Mouse (Mus musculus) heart, postnatal 36 days (tissue): ENCODE results near the gene Chrna10. TPM values are rescaled to one million over a fixed set of nuclear protein-coding genes. Genes with fewer than 3 reads are reported as not detected.

Source experiments
- DNase-seq, 2 experiments: peaks; one replicate each; pipeline ENCODE4 v3.0.0; 2021 to 2022
- intact Hi-C: fragments of 180-260 bp; cut with DNase I; formaldehyde crosslinking; loops from one replicate; pipeline ENCODE4 v1.15.1; 2025
- total RNA-seq, 2 experiments: library from RNA; stranded (reverse); gene quantifications; 2 replicates each; pipeline ENCODE4 v1.2.3; 2021

Gene Chrna10
- total RNA-seq, 2 experiments from 2014 or later: not detected

DNA sequence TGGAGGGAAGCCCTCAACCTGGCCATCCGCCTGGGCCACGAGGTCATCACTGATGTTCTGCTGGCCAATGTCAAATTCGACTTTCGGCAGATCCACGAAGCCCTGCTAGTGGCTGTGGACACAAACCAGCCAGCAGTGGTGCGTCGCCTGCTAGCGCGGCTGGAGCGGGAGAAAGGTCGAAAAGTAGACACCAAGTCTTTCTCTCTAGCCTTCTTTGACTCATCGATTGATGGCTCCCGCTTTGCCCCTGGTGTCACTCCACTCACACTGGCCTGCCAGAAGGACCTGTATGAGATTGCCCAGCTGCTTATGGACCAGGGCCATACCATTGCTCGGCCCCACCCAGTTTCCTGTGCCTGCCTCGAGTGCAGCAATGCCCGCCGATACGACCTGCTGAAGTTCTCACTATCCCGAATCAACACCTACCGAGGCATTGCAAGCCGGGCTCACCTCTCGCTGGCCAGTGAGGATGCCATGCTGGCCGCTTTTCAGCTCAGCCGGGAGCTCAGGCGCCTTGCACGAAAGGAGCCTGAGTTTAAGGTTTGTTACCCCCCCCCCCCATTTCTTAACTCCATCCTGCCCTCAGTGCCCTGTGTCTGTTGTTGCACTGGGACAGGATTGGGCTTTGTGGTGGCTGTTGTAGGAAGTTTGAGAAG, 32.5 kb downstream of the Chrna10 start:
- no peak for DNase-seq
- intact Hi-C loops: no loop called here

DNA sequence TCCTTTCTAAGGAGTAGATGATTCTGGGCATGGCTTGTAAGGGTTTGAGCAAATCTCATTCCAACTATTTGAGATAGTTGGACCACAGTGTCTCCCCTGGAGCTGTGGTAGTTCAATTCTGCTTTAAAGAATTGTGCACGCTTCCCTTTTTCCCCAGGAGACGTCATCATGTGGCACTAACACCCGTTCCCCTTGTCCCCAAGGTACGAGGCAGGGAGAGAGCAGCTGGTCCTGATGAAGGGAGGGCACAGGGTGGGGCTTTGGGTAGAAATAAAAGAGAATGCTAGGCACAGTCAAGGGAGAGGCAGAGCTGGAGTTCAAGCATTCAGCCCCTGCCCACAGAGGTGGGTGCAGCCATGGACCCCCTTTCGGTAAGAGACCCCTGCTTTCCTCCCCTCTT, 33.8 kb downstream of the Chrna10 start, which contains the start of gene Trpc2:
TSS of gene Trpc2 (plus strand) at position 301 of the 400 bp plus-strand sequence.
- DNase-seq: no peak
- intact Hi-C loops: no loop called here

DNA sequence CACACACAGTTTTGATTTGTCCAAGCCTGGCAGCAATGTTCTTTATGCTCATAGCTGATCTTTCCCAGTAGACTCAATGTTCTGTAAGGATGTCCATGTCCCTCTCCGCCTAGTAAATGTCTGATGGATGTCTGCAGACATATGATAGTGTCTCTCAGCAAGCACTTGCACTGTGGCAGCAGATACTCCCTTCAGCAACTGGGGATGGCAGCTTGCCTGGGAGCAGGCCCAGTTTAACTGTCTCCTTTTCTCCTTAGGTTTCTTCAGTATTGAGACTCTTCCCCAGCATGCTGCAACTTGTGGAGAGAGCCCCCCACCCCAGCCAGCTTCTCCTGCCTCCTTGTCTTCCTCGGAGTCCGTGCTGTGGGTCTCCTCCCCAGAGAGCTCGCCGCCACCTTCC, 34.8 kb downstream of the Chrna10 start:
- no peak for DNase-seq
- intact Hi-C loops: no loop called here

DNA sequence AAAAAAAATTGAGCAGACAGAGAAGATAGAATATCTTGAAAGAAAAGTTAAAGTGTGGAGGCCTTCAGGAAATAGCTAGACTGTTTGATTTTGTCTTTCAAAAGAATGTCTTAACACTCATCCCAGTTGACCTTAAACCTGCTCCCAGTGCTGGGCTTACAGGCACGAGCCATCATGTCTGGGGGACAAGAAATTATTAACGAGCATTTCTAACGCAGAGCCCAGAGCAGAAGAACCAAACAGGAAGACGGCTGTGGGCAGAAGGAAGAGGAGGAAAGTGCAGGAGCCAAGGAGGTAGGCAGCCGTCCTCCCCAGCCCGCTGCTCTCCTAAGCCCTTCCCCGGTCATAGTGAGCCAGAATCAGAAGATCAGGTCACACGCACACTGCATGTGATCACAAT, 36.3 kb downstream of the Chrna10 start:
- intact Hi-C loops: no loop called here
- DNase-seq: no peak

DNA sequence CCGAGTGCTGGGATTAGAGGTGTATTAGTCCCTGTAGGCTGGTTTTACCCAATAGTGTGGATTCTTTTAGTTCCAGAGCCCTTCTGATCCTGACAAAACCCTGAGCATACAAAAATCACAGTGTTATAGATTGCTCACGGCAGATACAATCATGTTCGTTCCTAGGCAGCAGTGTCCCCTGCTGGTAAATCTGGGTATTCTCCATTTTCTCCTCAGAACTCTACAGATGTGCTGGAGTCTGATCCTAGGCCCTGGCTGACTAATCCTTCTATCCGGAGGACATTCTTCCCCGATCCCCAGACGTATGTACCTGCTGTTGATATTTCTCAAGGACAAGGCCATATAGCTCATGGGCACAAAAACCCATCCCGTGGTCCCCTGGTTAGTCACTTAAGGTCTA, 38.1 kb downstream of the Chrna10 start:
- intact Hi-C loops: loop anchor here (2.0 to 5.0 kb wide), 2 partner anchors 80 to 421 kb away; no protein-coding TSS in a partner anchor
- peak; percentile 11 to 24 for DNase-seq

DNA sequence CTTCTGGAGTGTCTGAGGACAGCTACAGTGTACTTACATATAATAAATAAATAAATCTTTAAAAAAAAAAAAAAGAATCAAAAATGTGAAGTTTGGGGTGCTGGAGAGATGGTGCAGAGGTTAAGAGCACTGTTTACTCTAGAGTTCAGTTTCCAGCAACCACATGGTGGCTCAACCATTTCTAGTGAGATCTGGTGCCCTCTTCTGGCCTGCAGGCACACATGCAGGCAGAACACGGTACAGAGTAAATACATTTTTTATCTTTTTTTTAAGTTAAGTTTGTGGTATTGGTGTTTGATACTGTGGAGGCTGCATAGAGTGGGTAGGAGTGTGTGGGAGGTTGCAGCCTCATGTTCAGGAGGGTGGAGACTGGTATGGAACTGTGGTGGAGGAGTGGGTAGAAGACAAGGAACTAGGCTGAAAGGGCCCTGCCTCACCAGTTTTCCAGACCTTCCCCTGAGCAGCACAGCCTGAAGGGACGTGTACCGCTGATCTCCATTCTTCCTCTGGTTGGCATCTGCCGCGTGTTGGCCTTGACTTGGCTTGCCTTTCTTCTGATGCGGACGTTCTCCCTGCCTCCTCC, 39.8 kb downstream of the Chrna10 start:
- peak in 1 of 2 experiments; percentile 8 for DNase-seq
- intact Hi-C loops: loop anchor here (5.0 kb wide), 1 partner anchor 420 kb away; no protein-coding TSS in a partner anchor

DNA sequence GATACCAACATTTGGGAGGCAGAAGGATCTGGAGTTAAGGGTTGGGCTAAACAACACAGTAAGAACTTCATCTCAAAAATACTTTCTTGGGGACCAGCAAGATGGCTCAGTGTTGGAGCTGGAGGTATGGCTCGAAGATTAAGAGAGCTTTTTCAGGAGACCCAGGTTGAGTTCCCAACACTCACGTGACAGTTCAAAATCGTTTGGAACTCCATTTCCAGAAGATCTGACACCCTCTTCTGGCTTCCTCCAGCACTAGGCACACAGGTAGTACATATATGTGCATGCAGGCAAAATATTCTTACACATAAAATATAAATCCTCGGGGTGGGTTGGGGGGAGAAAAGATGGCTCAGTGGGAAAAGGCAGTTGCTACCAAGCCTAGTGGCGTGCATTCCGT, 50.3 kb downstream of the Chrna10 start:
- no peak for DNase-seq

DNA sequence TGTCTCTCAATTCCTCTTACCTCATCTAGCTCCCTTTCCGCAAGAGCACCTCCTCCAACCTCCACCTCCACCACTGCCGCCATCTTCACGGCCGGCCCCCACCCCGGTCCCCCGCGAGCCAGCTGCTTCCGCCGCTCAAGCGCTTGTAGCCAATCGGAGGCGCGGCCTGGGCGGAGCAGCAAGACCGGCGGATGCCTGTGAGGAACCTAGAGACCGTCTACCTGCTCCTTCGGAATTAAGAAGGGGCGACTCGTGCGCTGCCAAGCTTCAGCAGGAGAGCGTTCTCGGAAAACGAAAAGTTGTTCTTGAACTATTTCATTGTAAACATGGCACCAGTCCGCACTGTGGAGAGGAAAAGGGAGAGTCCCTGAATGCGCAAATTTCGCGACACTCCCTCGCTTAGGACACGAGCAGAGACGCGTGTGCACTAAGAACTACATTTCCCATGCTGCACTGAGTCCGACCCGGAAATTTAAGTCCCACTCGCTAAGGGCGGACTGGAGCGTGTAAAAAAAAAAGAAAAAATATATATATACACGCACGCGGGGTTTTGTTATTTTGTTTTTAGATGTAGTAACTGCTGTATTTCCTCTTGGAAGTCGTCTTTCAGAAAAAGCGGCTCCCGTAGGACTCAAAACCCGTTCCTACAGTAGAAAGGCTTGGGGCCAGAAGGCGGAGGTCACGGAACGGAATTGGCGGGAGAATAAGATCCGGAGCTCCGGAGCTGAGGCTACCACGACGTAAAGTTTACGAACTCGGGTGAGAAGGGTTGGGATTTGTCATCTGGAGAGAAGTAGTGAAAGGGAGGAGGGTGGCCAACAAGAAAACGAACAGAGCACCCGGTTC, 51.4 kb downstream of the Chrna10 start, which contains the start of the genes Rnf121, Xndc1 and Xntrpc:
TSS of gene Rnf121 (minus strand) at position 424 of the 846 bp plus-strand sequence.
TSS of gene Xndc1 (plus strand) at position 466 of the 846 bp plus-strand sequence.
TSS of gene Xntrpc (plus strand) at position 668 of the 846 bp plus-strand sequence.
- intact Hi-C loops: loop anchor here (2.0 kb wide), 1 partner anchor 130 kb away; the partner anchor contains the start of gene Numa1
- DNase-seq: peak; percentile 90 to 94

More for the DNA sequence above, 50.3 kb downstream of the Chrna10 start:
- intact Hi-C loops: no loop called here

DNA sequence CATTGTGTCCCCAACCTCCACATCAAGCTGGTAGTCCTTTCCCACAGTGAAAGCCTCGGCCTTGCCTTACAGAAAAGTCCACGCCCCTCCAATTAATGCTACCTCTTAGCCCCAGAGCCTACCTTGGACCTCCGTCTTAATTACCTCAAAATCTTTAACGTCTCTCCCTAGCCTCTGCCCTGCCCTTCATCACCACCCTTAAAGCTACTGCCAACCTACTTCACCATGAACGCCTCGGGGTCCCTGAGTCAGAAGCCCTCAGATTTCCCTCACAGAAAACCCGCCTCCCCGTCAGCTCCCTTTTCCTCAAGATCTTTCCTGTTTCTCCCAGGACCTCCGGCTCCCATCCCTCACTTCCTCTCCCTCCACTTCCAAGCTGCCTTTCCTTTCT, 52.0 kb downstream of the Chrna10 start:
- intact Hi-C loops: loop anchor here (2.0 kb wide), 1 partner anchor 130 kb away; the partner anchor contains the start of gene Numa1
- DNase-seq: no peak

DNA sequence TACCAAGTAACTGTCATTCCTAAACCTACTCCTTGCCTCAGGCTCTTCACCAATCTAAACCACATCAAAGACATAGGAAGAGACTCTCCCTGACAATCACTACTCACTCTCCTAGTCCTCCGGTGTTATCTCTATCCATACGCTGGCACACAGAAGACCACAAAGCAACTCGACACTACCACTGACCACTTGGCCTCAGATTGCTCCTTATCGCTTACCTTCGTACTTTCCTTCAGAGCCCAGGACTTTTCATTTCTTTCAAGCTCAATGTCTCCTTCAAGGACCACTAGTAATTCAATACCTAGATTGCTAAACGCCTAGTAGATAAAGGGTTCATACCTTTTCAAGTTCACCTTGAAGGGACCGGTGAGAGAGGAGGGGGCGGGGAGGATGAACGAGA, 52.7 kb downstream of the Chrna10 start:
- intact Hi-C loops: loop anchor here (2.0 kb wide), 1 partner anchor 129 kb away; the partner anchor contains the start of gene Numa1
- DNase-seq: no peak

DNA sequence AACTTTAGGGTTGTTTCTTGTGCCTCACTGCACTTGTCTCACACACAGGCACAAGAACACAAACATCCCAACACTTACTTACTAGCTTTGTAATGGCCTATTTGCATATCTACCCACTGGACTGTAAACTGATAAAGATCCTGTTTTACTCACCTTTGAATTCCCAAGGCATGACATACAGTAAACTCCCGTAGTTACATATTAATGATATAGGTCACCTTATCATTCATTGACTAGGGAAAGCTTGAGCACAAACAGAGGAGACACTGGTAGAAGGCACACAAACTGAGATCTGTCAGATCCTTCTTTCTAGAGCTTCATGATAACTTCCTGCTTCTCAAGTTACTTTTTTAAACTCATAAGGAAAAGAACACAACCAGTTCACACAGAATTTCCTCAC, 54.4 kb downstream of the Chrna10 start:
- no peak for DNase-seq
- intact Hi-C loops: no loop called here

DNA sequence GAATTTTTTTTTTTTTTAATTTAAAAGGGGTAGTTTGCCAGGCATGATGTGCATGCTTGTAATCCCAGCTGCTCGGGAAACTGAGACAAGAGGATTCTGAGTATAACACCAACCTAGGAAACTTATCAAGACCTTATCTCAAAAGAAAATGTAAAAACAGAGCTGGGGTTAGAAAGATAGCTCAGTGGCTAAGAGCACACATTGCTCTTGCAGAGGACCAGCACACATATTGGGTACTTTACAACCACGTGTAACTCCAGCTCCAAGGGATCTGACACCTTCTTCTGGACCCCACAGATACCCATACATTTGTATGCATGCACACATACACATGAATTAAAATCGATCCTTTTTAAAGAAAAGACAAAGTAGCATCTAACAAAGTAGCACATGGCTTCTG, 55.3 kb downstream of the Chrna10 start:
- no peak for DNase-seq
- intact Hi-C loops: no loop called here

Other genes starting within 250 kb of the Chrna10 start
- gene Folr1, start 246.0 kb downstream of the Chrna10 start, total RNA-seq: under 1 TPM; 0.27 to 0.33 TPM
- 100 to 1,000 TPM; 110 to 111 TPM for gene Lamtor1, start 210.9 kb downstream of the Chrna10 start, total RNA-seq
- not detected for gene Tomt, start 210.5 kb downstream of the Chrna10 start, total RNA-seq
- 1 to 10 TPM; 3.6 to 5.2 TPM for gene Lrrc51, start 182.9 kb downstream of the Chrna10 start, total RNA-seq
- gene Numa1, start 182.7 kb downstream of the Chrna10 start, total RNA-seq: 10 to 100 TPM; 97.8 to 98.6 TPM
- gene Il18bp, start 98.1 kb downstream of the Chrna10 start, total RNA-seq: 1 to 10 TPM; 7.3 to 8.6 TPM
- gene Rnf121, start 51.4 kb downstream of the Chrna10 start, total RNA-seq: 10 to 100 TPM; 20.3 to 26.3 TPM
- 1 to 10 TPM; 5.6 to 8.2 TPM for gene Xndc1, start 51.3 kb downstream of the Chrna10 start, total RNA-seq
- gene Xntrpc, start 51.1 kb downstream of the Chrna10 start, total RNA-seq: under 1 TPM; 0.27 to 0.94 TPM
- gene Trpc2, start 33.7 kb downstream of the Chrna10 start, total RNA-seq: under 1 TPM; 0.28 to 0.70 TPM
- gene Art1, start 15.1 kb downstream of the Chrna10 start, total RNA-seq: 100 to 1,000 TPM; 282 to 343 TPM
- 10 to 100 TPM; 15.3 to 28.1 TPM for gene Art5, start 7.3 kb downstream of the Chrna10 start, total RNA-seq
- gene Nup98, start 93.3 kb upstream of the Chrna10 start, total RNA-seq: 10 to 100 TPM; 31.0 to 31.8 TPM
- 10 to 100 TPM; 67.3 to 73.6 TPM for gene Pgap2, start 93.4 kb upstream of the Chrna10 start, total RNA-seq
- 10 to 100 TPM; 24.7 to 35.3 TPM for gene Rhog, start 139.2 kb upstream of the Chrna10 start, total RNA-seq
- gene Stim1, start 151.0 kb upstream of the Chrna10 start, total RNA-seq: 10 to 100 TPM; 21.8 to 29.7 TPM